Mouse (Mus musculus) yolk sac, embryonic 10.5 days (tissue): Measurements from ENCODE around the gene Rbm20.

Experiments used
- DNase-seq: peaks from one replicate; pipeline ENCODE4 v3.0.0-alpha.2; 2017; ENCODE audit warnings: low spot score

The Rbm20 gene

DNA sequence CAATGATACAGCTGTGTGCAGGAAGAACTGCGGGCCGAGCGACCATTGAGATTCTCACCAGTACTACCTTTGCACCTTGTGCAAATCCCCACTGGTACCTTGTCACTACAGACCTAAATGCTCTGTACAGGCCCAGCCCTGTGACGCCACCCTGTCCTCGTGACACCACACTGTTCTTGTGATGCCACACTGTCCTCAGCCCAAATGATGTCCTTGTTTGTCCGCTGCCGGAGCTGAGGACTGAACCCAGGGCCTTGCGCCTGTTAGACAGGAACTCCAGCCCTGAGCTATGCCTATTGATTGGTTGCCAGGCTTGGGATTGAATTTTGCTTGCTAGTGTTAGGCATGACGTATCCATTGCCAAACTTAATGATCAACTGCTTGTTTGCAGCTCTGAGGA lies 40.3 kb downstream of the Rbm20 start:
- DNase-seq, result no peak

DNA sequence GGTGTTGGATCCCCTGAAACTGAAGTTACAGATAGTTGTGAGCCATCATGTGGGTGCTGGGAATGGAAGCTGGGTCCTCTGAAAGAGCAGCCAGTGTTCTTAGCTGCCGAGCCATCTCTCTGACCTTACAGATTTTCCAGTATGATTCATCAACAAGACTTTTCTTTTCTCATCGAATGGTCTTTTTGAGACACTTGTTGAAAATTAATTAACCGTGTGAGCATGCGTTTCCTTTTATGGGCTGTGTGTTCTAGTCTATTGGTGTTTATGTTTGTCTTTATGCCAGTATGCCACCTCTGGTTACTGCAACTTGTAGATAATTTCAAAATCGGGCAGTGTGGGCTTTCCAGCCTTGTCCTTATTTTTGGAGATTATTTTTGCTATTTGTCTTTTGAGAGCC lies 45.1 kb downstream of the Rbm20 start:
- no peak for DNase-seq

GRCm38 (mm10) chr19:53724053-53724452 lies 46.9 kb downstream of the Rbm20 start:
- DNase-seq, result no peak

DNA sequence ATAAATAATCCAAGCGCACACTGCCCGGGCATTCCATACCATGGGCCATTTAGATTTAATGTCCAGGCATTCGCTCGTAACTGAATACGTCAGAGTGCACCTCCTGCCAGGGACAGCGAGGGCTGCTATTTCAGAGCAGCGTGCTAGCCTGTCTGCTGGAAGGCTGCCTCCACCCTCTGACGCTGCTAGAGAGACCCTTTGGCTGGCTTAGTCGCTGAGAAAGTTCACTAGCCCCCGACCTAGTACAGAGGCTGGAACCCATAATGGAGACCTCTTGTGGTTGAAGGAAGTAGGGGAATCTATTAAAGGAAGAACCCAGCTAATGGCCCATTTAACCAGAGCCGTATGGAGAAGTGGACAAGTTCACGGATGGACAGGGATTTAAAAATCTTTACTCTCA lies 49.2 kb downstream of the Rbm20 start:
- no peak for DNase-seq

DNA sequence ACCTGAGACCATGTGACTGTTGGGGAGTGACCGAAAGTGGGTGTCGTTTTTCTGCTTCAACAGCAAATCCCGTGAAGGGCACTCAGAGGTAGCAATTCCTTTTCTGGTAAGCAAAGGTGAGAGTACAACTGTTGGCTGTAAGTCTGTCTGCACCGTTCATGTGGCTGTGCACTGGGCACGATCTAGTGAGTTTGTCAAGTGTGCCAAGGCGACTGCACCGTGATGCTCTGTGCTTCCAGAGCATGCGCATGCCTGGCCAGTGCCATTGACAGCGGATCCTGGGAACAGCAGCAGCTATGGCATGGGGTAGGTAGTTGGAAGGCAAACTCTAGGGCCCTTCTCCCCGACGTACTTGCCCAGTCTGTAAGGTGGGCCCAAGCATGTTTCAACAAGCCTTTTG lies 49.6 kb downstream of the Rbm20 start:
- DNase-seq, result no peak

GRCm38 (mm10) chr19:53727277-53727676 lies 50.2 kb downstream of the Rbm20 start:
- no peak for DNase-seq

- no peak for DNase-seq
These were observed 51.0 kb downstream of the Rbm20 start for GRCm38 (mm10) chr19:53727886-53728669.

GRCm38 (mm10) chr19:53729919-53730318 lies 52.8 kb downstream of the Rbm20 start:
- DNase-seq, result no peak

DNA sequence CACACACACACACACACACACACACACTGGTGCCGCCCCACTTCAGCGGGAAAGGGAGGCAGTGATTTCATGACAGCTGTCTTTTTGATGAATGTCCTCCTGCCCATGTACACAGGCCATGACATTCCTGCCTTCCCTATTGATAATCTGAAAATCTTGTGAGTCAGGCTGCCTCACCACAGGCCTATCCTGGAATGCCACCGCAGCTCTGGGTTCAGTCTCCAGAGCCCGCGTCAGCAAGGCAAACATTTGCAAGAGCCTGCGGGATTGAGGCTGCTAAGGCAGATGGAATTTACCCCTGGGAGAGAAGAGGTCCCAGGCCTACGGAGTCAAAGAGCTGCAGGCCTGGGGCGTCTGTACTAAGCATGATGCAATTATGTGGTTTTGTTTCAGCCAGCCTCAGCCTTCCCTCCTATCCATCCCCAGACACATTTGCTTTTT lies 54.7 kb downstream of the Rbm20 start:
- peak; percentile 67 for DNase-seq

DNA sequence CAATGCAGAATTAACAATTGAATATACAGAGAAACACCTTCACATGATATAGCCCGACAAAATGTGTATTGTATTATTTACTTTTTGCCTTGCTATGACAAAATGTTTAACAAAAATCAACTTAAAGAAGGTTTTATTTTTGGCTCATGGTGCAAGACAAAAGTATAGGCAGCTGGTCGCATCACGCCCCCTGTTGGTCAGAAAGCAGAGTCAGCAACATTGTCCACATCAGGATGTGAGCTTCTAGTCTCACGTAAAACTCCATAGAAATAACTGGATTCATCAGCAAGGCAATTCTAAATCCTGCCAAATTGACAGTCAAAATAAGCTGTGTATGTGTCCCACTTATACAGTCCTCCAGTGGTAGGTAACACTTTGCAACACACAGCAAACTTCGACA lies 57.7 kb downstream of the Rbm20 start:
- no peak for DNase-seq

DNA sequence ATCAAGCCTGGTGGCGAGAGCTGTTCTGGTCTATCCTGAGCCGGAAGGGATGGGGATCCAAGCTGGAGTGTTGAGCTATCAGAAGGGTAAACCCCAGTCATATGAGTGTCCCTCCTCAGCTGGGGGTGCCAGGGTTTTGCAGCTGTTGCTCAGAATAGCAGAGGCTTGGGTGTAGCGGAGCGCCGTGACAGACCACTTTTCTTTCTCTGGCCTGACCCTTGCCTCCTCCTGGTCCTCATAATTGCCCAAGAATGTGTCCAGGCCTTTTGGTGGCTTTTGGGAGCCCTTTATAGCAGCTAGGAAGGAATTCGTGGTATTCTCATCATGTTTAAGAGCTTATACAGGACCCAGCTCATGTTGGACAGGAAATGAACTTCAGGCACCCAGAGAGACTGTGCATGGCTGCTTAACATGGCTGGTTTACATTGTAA lies 61.6 kb downstream of the Rbm20 start:
- DNase-seq, result no peak

DNA sequence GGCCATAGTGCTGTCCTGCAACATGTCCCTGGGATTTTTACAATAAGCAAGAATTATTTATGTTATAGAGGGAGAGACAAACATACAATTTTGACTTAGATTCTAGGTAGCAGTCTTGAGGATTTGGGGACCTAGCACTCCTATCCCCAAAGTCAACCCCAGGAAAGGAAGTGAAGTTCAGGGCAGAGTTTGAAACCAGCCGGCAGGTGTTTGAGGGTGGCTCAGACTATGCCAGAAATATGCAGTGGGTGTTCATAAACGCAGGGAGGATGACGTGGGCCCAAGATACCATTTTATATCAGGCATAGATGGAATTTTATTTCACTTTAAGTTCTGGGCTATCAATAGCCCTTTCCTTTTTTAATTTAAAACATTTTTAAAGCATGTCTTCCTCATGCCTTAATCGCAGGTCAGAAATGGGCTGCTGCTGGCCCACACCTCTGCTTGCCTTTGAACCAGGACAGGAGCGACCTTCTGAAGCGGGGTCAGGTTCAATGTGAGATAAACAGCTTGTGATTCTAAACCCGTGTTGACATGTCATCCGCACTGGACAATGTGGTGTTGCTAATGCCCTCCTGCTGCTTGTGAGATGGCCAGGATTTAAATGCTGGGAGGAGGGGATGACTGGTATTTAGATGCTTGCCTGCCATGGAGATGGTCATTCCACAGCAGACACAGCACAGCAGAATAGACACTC lies 62.6 kb downstream of the Rbm20 start:
- DNase-seq, result no peak

DNA sequence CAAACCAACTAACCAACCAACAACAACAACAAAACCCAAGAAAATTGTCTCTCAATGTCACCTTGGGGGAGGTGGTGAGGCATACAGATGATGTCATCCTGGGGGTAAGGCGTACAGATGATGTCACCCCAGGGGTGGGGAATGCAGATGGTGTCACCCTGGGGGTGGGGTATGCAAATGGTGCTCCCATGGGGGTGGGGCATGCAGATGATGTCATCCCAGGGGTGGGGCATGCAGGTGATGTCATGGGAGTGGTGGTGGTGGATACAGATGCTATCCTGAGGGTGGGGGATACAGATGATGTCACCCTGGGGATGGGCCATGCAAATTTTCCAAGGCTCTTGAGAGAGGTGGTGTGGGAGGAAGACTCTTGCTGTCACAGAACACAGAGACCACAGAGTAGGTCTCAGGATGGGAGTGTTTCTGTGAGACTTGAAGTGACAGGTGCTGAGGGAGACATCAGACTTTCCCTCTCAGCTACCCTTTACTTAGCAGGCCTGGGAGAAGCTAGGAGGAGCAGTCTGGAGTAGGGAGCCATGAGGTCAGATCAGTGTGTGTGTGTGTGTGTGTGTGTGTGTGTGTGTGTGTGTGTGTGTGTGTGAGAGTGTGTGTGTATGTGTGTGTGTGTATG lies 63.8 kb downstream of the Rbm20 start:
- no peak for DNase-seq

DNA sequence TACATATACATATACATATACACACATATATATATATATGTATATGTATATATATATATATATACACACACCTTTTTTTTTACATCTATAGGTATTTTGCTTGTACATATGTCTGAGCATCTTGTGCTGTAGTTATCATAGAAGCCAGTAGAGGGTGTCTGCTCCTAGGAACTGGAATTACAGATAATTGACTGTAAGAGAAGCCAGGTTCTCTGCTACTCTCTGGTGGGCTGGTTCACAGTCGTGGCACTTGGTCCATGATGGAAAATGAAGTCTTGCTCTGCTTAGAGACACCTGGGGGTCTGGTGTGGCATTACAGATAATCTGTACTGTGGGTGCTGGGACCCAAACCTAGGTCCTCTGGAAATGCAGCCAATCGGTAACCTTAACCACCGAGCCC lies 64.8 kb downstream of the Rbm20 start:
- DNase-seq, result no peak

GRCm38 (mm10) chr19:53745354-53745753 lies 68.2 kb downstream of the Rbm20 start:
- DNase-seq, result no peak

- DNase-seq, result no peak
These were observed 69.0 kb downstream of the Rbm20 start for GRCm38 (mm10) chr19:53746116-53746515.

GRCm38 (mm10) chr19:53748236-53748775 lies 71.2 kb downstream of the Rbm20 start:
- no peak for DNase-seq

- DNase-seq, result no peak
These were observed 72.2 kb downstream of the Rbm20 start for GRCm38 (mm10) chr19:53749326-53749725.

GRCm38 (mm10) chr19:53751420-53752185 lies 74.5 kb downstream of the Rbm20 start:
- DNase-seq, result no peak

DNA sequence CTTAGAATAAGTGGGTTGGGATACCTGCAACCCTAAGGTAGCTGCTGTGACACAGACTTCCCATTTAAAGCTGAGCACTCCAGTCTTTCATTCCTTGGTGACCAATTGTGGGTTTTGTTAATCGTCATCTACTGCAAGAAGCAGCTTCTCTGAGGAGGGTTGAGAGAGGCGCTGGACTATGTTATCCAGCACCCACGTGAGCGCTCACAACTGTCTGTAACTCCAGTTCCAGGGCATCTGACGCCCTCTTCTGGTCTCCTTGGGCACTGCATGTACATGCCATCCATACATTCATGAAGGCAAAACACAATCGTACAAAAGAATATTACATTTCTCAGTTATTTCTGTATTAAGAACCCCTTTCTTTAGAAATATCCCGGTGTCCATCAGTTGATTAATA lies 75.9 kb downstream of the Rbm20 start:
- DNase-seq, result no peak

GRCm38 (mm10) chr19:53754421-53754830 lies 77.3 kb downstream of the Rbm20 start:
- DNase-seq, result no peak

GRCm38 (mm10) chr19:53755346-53755745 lies 78.2 kb downstream of the Rbm20 start:
- no peak for DNase-seq
